Mouse (Mus musculus) hindbrain, embryonic 16.5 days (tissue): ENCODE results near the gene Morn3. TPM values are rescaled to one million over a fixed set of nuclear protein-coding genes. Genes with fewer than 3 reads are reported as not detected.
A peak's percentile ranks its signal among the peaks of the same experiment; 100 is the strongest.

Experiments used
- ATAC-seq: fragments of 200-750 bp; cut with Nextera tagmentation; 2 replicates; pipeline ENCODE4 v1.8.0; 2017; ENCODE audit warnings: moderate TSS enrichment, moderate library complexity
- H3K27ac ChIP-seq: fragments of 300-500 bp; sonication (generic); 2 replicates; pipeline ENCODE4 v1.5.1; 2014; ENCODE audit warnings: low read depth, mild to moderate bottlenecking, control low read depth, low read length, moderate library complexity
- H3K27me3 ChIP-seq: fragments of 300-500 bp; sonication (generic); replicated peaks from 2 replicates; pipeline ENCODE4 v1.6.1; 2014; ENCODE audit warnings: low read length; ENCODE audit not compliant: control insufficient read depth, insufficient read depth
- H3K36me3 ChIP-seq: fragments of 300-500 bp; sonication (generic); 2 replicates; pipeline ENCODE4 v1.6.1; 2014; ENCODE audit warnings: mild to moderate bottlenecking, low read length, moderate library complexity, mixed read lengths; ENCODE audit not compliant: control insufficient read depth, insufficient read depth
- H3K4me1 ChIP-seq: fragments of 300-500 bp; sonication (generic); 2 replicates; pipeline ENCODE4 v1.6.1; 2014; ENCODE audit warnings: low read depth, low read length; ENCODE audit not compliant: control insufficient read depth, insufficient read depth
- H3K4me2 ChIP-seq: fragments of 300-500 bp; sonication (generic); 2 replicates; pipeline ENCODE4 v1.6.1; 2014; ENCODE audit warnings: mild to moderate bottlenecking, low read length, control low read depth, moderate library complexity
- H3K4me3 ChIP-seq: fragments of 300-500 bp; sonication (generic); 2 replicates; pipeline ENCODE4 v1.5.1; 2014; ENCODE audit warnings: mild to moderate bottlenecking, low read length, control low read depth, moderate library complexity
- H3K9ac ChIP-seq: fragments of 300-500 bp; sonication (generic); 2 replicates; pipeline ENCODE4 v1.6.1; 2014; ENCODE audit warnings: low read depth, mild to moderate bottlenecking, control low read depth, low read length, moderate library complexity
- H3K9me3 ChIP-seq: fragments of 300-500 bp; sonication (generic); 2 replicates; pipeline ENCODE4 v1.6.1; 2014; ENCODE audit warnings: mild to moderate bottlenecking, low read length, moderate library complexity; ENCODE audit not compliant: control insufficient read depth
- WGBS: fragments of 180-500 bp; shearing (Covaris S2); extraction: QIAGEN DNeasy Blood & Tissue Kit; methylation state at CpG from one replicate; pipeline ENCODE4 v1.1.7; 2014; 5-methylcytosine and 5-hydroxymethylcytosine counted together
- polyA plus RNA-seq: library from polyadenylated mRNA; unstranded; fragments of >200 nt; fragmentation: Nextera tagmentation; extraction: Ambion mirVana; gene quantifications from 2 replicates; pipeline ENCODE4 v1.2.1, GENCODE M21; 2015

The Morn3 gene
- polyA plus RNA-seq, 1 experiment from 2014 or later: 0.81 TPM

- ATAC-seq: no peak
- H3K9me3 ChIP-seq: no peaks in the 10 kb centered on the region
- H3K36me3 ChIP-seq: no peaks in the 10 kb centered on the region
- H3K4me2 ChIP-seq: no peak overlapping the region
- no peak overlapping the region for H3K4me3 ChIP-seq
- 95% methylated on average over 5 of the region's 5 CpGs for WGBS
- peaks cover 18% of the 10 kb centered on the region for H3K4me1 ChIP-seq
- peak overlapping the region; percentile 29; the same call in 1 of the 2 replicates for H3K27ac ChIP-seq
- H3K27me3 ChIP-seq: no peaks in the 10 kb centered on the region
- no peak overlapping the region for H3K9ac ChIP-seq
These were observed 26.4 kb downstream of the Morn3 start for GRCm38 (mm10) chr5:123020426-123020825.

DNA sequence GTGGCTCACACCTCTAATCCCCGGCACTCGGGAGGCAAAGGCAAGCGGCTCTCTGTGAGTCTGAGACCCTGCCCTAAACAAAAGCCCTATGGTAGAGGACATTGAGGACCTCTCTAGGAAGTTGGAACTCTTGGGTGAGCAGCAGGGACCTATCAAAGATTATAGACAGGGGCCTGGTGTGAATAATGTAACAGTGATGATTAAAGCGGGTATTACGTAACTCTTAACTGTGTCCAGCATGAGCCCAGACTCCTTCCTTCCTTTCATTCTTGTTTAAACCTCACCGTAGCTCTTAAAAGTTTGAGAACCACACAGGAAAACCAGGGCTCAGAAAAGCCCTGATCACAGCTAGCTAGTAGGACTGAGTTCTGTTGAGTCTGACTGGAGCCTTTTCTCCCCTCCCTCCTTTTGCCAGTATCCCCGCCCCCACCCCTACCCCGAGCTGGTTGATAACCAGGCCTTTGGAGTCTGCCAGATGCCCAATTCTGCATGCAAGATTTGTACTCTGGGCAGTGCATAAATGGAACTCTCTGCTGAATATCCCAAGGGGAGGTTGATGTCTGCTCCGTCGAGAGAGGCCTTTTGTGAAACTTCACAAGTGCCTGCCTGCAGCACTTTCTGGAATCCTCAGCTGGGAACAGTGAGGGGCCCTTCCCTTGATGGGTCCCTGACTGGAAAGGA, 27.3 kb downstream of the Morn3 start:
- WGBS: 42% methylated on average over 10 of the region's 10 CpGs
- Histone ChIP-seq H3K36me3 (no peaks in the 10 kb centered on the region), H3K4me1 (peaks cover 19% of the 10 kb centered on the region), H3K4me3 (no peak overlapping the region), H3K9me3 (no peaks in the 10 kb centered on the region), H3K27ac (peak overlapping the region; percentile 68), H3K9ac (no peak overlapping the region), H3K27me3 (no peaks in the 10 kb centered on the region), H3K4me2 (no peak overlapping the region)
- peak; percentile 39 for ATAC-seq

DNA sequence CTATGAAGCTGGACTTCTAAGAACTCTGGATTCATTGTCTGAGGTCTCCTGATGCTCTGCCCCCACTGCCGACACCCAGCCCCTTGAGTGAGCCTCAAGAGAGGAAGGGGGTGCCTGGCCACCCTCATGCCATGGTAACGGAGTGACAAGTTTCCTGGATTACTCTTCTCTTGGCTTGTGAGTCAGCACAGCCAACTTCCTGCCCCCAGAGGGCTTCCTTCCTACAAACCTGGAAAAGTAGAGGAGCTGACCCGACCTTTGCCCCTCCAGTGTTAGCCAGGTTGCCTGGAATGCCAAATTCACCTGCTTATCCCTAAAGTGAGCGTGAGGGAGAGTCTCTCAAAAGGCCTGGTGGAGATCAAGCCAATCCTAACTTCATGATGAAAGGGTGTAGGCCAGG, 29.3 kb downstream of the Morn3 start:
- ATAC-seq: no peak
- H3K4me1 ChIP-seq: peaks cover 21% of the 10 kb centered on the region
- no peaks in the 10 kb centered on the region for H3K27me3 ChIP-seq
- no peak overlapping the region for H3K4me3 ChIP-seq
- H3K4me2 ChIP-seq: no peak overlapping the region
- no peaks in the 10 kb centered on the region for H3K36me3 ChIP-seq
- H3K9me3 ChIP-seq: no peaks in the 10 kb centered on the region
- no peak overlapping the region for H3K27ac ChIP-seq
- H3K9ac ChIP-seq: no peak overlapping the region
- WGBS: 71% methylated on average over 4 of the region's 4 CpGs

DNA sequence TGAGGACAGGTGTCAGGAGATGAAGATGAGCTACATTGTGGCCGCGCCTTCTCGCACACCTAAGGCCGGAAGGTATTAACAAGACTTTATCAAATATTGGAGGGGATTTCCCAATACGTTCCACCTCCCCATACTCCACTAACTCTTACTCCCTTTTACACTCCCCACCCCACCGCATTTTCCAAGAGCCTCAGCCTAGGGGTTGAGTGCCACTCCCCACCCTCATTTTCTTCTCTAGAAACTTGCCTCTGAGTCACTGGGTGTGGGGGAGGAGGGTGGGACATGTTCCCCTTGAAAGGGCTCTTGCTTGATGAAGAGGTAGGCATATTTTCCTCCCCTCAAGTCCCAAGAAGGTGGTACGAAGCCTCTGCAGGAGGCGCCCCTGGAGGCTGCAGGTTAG, 30.9 kb downstream of the Morn3 start:
- Histone ChIP-seq H3K36me3 (no peaks in the 10 kb centered on the region), H3K9me3 (no peaks in the 10 kb centered on the region), H3K9ac (peak overlapping the region; percentile 88), H3K27ac (no peak overlapping the region; the same call in 1 of the 2 replicates), H3K4me3 (peak overlapping the region; percentile 80), H3K4me2 (peak overlapping the region; percentile 81), H3K27me3 (no peaks in the 10 kb centered on the region), H3K4me1 (peaks cover 21% of the 10 kb centered on the region)
- WGBS: 25% methylated on average over 8 of the region's 8 CpGs
- no peak for ATAC-seq

DNA sequence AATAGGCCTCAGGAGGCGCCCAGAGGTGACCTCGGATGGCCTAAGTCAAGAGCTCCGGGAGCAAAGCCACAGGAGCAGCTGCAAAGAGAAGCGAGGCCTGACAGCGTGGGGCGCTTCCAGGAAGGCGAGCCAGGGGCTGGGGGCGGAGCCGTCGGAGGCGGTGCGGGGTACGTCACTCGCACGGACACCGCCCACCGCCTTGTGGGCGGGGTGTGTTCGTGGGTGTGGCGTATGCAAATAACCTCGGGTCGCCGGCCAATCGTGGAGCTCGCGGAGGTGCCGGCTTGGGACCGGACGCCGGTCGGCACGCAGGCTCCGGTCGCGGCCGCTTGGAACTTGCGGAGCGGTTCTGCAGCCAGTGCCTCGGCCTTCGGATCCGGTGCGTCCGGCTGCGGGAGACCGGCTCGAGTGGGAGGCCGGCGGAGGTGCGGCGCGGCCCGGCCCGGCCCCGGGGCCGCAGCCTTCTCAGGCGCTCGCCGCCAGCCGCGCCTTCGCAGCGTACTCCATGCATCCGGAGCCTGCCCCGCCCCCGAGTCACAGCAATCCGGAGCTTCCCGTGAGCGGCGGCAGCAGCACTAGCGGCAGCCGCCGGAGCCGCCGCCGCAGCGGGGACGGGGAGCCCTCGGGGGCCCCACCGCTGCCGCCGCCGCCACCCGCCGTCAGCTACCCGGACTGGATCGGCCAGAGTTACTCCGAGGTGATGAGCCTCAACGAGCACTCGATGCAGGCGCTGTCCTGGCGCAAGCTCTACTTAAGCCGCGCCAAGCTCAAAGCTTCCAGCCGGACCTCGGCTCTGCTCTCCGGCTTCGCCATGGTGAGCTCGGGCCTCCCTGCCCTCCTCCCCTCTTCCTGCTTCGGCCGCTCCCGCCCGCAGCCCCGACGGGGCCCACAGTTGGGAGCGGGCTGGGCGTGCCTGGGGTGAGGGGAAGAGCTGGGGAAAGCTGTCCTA, 31.8 kb downstream of the Morn3 start, which contains the start of gene Orai1:
Orai1 (plus strand) TSS at position 322 of the 949 bp plus-strand sequence.
- WGBS: under 1% methylated on average over 80 of the region's 106 CpGs
- Histone ChIP-seq H3K4me3 (peak within 1 kb of the TSS; percentile 80), H3K36me3 (no peaks in the 10 kb centered on the region), H3K27me3 (no peaks in the 10 kb centered on the region), H3K9me3 (no peaks in the 10 kb centered on the region), H3K27ac (peak within 1 kb of the TSS; percentile 90), H3K4me2 (peak within 1 kb of the TSS; percentile 81), H3K9ac (peak within 1 kb of the TSS; percentile 88), H3K4me1 (peaks cover 21% of the 10 kb centered on the region)
- ATAC-seq: peak; percentile 97

DNA sequence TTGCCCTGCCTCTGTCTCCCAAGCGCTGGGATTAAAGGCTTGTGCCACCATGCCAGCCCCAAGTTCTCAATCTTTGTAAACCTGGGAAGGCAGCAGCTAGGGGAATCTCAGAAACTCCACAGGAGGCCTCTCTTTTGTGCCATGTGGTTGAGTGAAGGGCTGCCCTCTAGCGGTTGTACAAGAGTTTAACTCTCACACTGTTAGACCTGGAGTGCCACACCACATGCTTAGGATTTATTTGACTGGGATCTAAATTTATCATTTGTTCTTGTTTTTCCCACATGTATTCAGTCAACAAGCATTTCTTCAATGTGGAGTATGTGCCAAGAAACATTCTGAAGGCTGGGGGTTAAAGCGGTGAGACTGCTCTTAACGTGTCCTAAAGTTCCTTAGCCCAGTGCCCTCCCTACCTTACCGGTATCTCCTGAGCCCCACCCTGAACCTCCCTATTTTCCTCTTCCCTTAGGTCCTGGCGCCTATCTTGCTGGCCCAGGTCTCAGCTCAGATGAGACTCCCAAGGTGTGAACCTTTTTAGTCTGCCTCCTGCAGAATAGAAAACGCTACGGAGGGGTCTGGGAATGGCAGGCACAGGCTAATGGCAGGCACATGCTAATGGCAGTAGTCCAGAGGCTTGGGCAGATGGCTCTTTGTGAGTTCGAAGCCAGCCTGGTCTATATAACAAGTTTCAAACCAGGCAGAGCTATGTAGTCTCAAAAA, 33.1 kb downstream of the Morn3 start:
- no peaks in the 10 kb centered on the region for H3K27me3 ChIP-seq
- ATAC-seq: no peak
- no peak overlapping the region for H3K4me2 ChIP-seq
- H3K9me3 ChIP-seq: no peaks in the 10 kb centered on the region
- H3K4me1 ChIP-seq: peaks cover 17% of the 10 kb centered on the region
- H3K9ac ChIP-seq: no peak overlapping the region
- no peak overlapping the region for H3K4me3 ChIP-seq
- H3K36me3 ChIP-seq: no peaks in the 10 kb centered on the region
- 57% methylated on average over 9 of the region's 9 CpGs for WGBS
- H3K27ac ChIP-seq: no peak overlapping the region

- ATAC-seq: no peak
- Histone ChIP-seq H3K4me3 (no peak overlapping the region), H3K9ac (no peak overlapping the region), H3K36me3 (no peaks in the 10 kb centered on the region), H3K4me1 (peaks cover 13% of the 10 kb centered on the region), H3K27me3 (no peaks in the 10 kb centered on the region), H3K4me2 (no peak overlapping the region), H3K9me3 (no peaks in the 10 kb centered on the region), H3K27ac (no peak overlapping the region)
- 95% methylated on average over 9 of the region's 9 CpGs for WGBS
These were observed 35.1 kb downstream of the Morn3 start for GRCm38 (mm10) chr5:123011705-123012104.

DNA sequence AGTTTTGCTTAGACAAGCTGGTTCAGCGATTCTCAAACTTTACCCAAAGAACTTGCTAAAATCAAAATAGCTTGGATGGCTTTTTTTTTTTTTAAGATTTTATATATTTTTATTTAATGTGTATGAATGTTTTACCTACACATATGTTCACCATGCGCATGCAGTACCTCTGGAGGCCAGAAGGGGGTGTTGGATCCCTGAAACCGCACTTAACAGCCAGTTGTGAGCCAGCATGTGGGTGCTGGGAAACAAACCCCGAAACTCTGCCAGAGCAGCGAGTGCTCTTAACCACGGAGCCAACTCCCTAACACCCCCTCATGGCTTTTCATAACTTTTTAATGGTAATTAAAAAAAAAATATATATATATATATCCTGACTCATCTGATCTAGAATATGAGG, 36.0 kb downstream of the Morn3 start:
- Histone ChIP-seq H3K9ac (no peak overlapping the region), H3K9me3 (no peaks in the 10 kb centered on the region), H3K27me3 (no peaks in the 10 kb centered on the region), H3K27ac (no peak overlapping the region), H3K4me1 (peaks cover 6% of the 10 kb centered on the region), H3K4me2 (no peak overlapping the region), H3K36me3 (no peaks in the 10 kb centered on the region), H3K4me3 (no peak overlapping the region)
- WGBS: 93% methylated on average over 6 of the region's 6 CpGs
- ATAC-seq: no peak
